Mouse (Mus musculus): ENCODE measurements around the gene Anks1b.

The Anks1b gene

GRCm38 (mm10) chr10:89974361-89974760 is 101.1 kb downstream of the Anks1b start:
- no peak for DNase-seq (ENCODE audit: low spot score)

GRCm38 (mm10) chr10:89975431-89975841 is 102.1 kb downstream of the Anks1b start:
- DNase-seq (ENCODE audit: low spot score), result no peak

DNA sequence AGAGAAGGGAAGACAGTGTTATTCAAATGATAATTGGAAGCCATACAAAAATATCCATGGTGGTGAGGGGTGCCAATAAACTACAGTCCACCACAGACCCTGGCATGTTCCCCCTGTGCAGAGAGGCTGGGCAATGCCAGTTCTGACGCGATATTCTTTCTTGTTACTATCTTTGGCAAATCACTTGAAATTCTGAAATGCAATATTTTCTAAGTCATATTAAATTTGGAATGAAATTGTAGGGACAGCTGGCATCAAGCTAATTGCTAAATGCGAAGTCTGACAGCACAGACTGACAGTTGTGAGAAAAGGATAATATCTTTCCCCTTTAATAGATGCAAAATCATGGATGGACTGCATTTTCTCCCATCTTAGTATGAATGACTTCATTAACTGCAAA is 103.3 kb downstream of the Anks1b start:
- no peak for DNase-seq (ENCODE audit: low spot score)

DNA sequence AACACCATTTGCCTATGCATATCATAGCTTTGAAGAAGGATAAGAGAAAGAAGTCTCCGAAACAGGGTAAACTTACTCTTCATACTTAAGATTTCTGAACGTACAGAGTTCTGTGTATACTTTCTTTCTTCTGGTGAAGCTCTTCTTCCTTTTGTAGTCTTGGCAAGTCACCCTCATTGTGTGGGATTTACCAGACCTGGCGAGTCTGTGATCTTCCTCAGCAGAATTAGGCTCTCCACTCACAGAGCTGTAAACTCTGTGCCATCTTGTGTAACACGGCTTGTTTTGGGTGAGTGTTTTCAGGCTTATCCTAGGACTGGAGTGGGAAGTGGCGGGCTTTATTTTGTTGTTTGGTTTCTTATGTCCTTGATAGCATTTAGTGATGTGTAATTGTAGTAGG is 120.9 kb downstream of the Anks1b start:
- no peak for DNase-seq (ENCODE audit: low spot score)

- no peak for DNase-seq (ENCODE audit: low spot score)
These were observed 122.5 kb downstream of the Anks1b start for GRCm38 (mm10) chr10:89995621-89996428.

DNA sequence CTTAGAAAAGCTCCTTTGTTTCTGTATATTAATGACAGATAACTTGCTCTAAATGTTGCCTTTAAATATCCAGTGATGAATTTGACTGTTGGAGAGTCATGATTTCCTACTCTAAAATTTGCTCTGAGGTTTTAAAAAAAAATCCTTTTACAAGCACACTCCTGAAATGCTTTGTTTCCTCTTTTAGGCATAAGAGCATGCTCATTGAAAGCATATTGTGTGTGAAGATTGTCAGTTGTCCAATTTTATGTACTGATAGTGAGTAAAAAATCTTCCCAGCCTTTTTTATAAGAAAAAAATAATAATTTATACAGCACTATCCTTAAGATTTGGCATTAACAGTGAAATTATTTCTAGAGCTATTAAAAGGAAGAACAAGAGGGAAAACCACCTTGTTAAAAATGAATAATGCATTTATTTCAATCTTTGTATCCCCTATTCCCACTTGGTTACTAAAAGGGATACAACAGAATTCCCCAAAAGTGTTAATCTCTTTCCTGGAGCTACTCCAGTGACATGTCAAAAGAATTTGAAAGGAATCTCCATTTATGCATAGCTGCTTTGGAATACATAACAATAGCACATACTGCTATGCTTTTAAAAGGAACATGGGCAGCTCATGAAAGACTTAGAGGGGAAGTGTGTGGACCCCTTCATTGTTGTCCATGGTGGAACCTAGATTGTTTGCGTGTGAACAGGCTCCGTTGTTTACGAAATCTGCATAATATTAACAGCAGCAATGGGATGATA is 130.8 kb downstream of the Anks1b start:
- no peak for DNase-seq (ENCODE audit: low spot score)

DNA sequence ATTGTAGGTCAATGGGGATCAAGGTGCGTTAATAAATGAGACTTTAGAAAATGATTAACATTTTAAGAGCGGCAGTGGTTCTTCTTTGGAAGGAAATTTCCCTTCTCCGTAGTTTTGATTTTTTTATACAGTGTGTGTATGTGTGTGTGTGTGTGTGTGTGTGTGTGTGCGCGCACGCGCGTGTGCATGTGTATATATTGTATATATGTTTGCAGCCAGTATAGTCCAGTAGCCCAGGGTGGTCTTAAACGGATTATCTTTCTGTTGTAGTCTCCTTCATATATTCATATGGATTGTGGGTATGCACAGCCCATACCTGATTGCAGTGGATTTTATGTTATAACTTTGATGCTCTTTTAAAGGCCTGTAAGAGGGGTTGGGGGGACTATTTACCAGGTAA is 131.6 kb downstream of the Anks1b start:
- no peak for DNase-seq (ENCODE audit: low spot score)

- no peak for DNase-seq (ENCODE audit: low spot score)
These were observed 159.7 kb downstream of the Anks1b start for GRCm38 (mm10) chr10:90033037-90033436.

DNA sequence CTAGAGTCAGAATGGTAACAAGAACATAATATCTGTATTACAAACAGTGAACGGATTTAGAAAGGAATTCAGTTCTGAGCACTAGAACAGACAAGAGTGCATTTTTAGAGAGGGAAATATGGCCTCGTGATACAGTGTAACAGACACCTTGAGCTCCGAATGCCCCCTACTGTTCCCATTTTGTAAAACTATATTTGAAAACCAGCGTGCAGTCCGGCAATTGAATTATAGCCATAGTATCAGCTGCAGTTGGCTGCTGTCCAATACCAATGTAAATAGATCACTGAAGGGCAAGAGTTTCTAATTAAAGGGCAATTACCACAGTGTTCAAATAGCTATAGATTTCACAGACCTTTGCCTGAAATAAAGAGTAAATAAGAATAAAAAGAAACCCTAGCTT is 170.0 kb downstream of the Anks1b start:
- DNase-seq (ENCODE audit: low spot score), result no peak

DNA sequence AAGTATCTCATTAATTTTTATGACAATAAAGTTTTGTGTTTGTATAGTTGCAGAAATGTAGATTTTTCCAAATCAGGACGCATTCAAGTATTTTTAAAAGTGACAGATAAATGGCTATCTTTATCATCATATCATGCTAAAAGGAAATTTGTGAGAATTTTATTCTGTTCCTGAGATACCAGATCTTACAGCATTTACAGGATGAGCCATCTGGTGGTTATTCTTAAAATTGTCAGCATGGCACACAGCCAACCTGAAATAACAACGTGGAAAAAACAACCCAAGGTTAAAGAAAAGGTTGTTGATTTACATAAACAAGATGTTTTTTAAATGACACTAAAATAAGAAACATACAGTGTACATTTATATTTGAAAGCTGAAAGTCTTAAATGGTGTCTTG is 170.5 kb downstream of the Anks1b start:
- DNase-seq (ENCODE audit: low spot score), result no peak

DNA sequence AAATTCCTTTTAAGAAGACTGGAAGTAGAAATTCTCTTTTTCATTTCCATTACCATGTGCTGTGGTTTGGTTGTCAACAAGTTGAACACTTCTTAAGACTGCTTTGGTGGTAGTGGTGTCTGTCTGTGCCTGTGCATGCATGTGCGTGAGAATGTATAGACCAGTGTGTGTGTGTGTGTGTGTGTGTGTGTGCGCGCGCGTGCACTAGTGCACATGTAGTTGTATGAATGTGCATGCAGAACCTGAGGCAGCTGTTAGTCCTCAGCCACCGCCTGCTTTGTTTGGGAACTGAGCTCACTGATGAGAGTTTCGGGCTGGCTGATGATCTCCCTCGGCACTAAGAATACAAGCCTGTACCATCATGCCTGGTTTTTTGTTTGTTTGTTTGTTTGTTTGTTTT is 170.9 kb downstream of the Anks1b start:
- no peak for DNase-seq (ENCODE audit: low spot score)

- no peak for DNase-seq (ENCODE audit: low spot score)
These were observed 195.3 kb downstream of the Anks1b start for GRCm38 (mm10) chr10:90068651-90069050.

DNA sequence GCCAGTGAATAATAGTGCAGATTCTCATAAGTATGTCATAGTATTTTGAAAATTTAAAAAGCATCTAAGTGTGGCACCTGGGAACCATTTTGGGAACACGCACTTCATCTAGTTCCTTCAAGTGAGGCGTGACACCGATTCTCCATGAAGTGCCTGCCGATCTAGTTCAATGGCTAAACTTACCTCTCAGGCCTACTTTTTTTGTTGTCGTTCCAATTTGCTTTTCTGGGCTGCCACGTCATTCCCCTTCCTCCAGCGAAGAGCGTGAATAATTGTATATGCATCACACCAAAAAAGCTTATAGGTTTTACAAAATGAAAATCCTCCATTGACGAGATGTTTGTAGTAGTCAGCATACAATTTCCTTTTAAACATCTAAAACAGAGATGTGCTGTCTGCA is 204.6 kb downstream of the Anks1b start:
- DNase-seq (ENCODE audit: low spot score), result no peak

- DNase-seq (ENCODE audit: low spot score), result no peak
These were observed 207.8 kb downstream of the Anks1b start for GRCm38 (mm10) chr10:90081151-90081550.

DNA sequence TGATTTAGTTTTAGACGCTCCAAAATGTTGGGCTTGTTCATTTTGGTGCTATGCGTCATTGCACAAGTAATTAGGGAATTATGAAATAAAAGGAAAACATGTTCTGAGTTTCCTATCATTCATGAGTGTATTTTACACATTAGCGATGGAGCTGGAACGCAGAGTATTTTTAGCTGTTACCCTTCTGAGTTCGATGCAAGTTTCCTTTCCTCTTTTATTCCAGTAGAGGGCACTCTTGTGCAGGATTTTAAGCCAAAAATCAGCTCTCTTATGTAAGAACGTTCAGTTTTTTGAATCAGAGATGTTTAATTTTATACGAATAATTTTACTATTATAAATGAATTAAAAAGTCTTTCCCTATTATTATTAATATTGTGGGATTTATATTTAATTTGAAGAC is 208.3 kb downstream of the Anks1b start:
- DNase-seq (ENCODE audit: low spot score), result no peak

GRCm38 (mm10) chr10:90093877-90094276 is 220.6 kb downstream of the Anks1b start:
- DNase-seq (ENCODE audit: low spot score), result no peak

DNA sequence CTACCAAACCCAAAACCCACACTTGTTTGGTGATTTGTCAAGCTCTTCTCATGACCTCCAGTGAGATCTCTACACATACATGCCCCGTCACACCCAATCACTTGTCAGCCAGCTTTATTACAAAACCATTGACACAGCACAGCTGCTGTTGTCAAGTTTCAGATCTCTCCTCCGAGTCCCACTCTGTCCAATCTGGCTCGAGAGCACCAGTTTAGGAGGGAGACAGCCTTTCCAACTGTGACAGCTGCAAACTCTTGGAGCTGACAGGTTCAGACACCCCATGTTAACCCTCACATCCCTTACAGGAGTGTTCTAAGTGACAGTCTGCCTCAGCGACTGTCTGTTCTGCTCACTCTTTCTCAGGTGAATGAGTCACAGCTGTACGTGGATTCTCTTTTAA is 239.4 kb downstream of the Anks1b start:
- DNase-seq (ENCODE audit: low spot score), result no peak

DNA sequence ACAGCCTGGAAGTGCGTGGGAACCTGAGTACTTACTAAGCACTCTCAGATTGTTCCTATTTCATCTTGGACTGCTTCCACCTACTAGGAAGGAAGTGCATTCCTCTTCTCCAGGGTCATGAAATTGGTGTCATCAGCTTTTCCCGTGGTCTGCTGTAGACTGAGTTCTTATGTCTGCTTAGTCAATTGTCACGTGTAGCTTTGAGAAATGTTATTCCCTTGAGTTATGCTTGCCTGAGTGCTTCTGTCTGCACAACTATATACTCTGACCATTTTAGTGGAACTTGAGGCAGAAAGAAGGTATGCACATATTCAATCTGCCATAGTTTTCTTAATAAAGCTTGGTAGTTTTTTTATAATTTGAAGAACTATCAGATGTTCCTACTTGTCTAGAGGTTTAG is 243.6 kb downstream of the Anks1b start:
- DNase-seq (ENCODE audit: low spot score), result no peak

- no peak for DNase-seq (ENCODE audit: low spot score)
These were observed 244.5 kb downstream of the Anks1b start for GRCm38 (mm10) chr10:90117836-90118235.

DNA sequence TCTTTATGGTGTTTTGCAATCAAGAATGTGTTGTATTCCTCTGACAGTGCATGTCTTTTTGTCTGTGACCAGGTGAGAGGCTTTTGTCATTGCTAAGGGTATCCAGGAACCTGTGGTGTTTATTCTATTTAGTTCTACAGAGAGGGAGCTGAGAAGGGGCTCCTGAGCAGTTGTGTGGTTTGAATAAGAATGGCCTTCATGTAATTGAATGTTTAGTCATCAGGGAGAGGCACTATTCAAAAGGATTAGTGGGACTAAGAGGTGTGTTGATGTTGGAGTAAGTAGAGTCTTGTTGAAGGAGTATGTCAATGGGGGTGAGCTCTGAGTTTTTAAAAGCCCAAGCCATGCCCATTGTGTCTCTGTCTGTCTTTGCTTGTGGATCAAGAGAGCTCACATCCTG is 264.2 kb downstream of the Anks1b start:
- no peak for DNase-seq (ENCODE audit: low spot score)

GRCm38 (mm10) chr10:90140947-90141346 is 267.6 kb downstream of the Anks1b start:
- DNase-seq (ENCODE audit: low spot score), result no peak

DNA sequence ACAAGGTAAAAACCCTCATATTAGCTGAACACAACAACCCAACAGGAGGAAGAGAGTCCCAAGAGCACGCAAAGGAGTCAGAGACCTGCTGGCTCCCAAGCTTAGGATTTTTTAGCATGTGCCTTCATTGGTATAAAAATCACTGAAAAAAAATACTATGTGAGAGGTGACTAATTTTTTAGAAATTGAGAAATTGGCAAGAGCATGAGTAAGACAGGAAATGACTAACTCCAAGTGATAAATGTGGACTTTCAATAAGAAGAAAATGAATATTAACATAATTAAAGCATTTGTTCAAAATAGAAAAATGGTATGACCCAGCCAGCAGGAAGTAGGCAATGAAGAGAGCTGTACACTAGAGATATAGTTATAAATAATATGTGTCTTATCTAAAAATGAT is 271.1 kb downstream of the Anks1b start:
- DNase-seq (ENCODE audit: low spot score), result no peak

GRCm38 (mm10) chr10:90151510-90151909 is 278.2 kb downstream of the Anks1b start:
- DNase-seq (ENCODE audit: low spot score), result no peak
